ENCODE assay signal across 14 mouse cellular contexts in the genomic region with DNA sequence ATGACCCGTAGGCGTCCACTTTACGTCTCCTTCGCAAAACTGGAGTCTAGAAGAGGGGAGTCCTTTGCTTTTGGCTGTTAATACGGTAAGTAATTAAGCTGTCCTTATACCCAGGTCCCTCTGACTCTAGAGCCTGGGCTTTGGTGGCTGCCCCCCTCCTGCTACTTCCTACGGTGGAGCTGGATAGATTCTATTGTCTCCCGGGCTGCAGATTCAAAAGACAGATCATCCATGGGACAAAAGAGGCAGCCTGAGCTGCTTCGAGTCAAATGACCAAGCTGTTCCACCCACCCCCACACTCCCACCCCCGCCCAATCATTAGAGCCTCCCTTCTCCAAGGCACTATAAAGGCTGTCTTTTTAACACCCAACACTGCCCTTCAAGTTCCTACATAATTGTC.
A peak's percentile ranks its signal among the peaks of the same experiment; 100 is the strongest.
DNase-seq lines count a peak whose midpoint lies in the region; ATAC-seq and TF ChIP-seq lines count a peak whose summit lies in the region.
"Had no signal": no experiment of that assay in that cellular context is flagged by ENCODE, and none has a peak within 500 bp of the region (broad histone marks: within the 10 kb centered on the region; RNA-seq: fewer than 3 reads in every experiment).

No protein-coding gene starts in this region.

- ATAC-seq in hindbrain, postnatal 0 days, result no peak
- ATAC-seq in neural tube, embryonic 14.5 days (ENCODE audit: low read depth), result peak; percentile 35; the same call in 1 of the 2 replicates
- ATAC-seq in kidney, embryonic 14.5 days (ENCODE audit: low FRiP score, low TSS enrichment), result no peak
- ATAC-seq: Patski had no signal

- H3K9me3 ChIP-seq in embryonic facial prominence, embryonic 10.5 days, result no peaks in the 10 kb centered on the region
- no peaks in the 10 kb centered on the region for H3K9me3 ChIP-seq in hindbrain, postnatal 0 days (ENCODE audit: low read length)
- no peaks in the 10 kb centered on the region for H3K9me3 ChIP-seq in neural tube, embryonic 14.5 days (ENCODE audit: control insufficient read depth, low read length)
- H3K9me3 ChIP-seq in kidney, embryonic 14.5 days (ENCODE audit: control insufficient read depth, low read length), result no peaks in the 10 kb centered on the region
- H3K9me3 ChIP-seq: liver, embryonic 15.5 days; megakaryocyte, embryonic 14.5 days had no signal

- H3K4me1 ChIP-seq in embryonic facial prominence, embryonic 10.5 days, result peaks cover 45% of the 10 kb centered on the region
- H3K4me1 ChIP-seq in hindbrain, postnatal 0 days (ENCODE audit: insufficient read depth, low read length), result peaks cover 8% of the 10 kb centered on the region
- H3K4me1 ChIP-seq in neural tube, embryonic 14.5 days (ENCODE audit: control insufficient read depth, insufficient read depth, low read length), result peaks cover 10% of the 10 kb centered on the region; the same call in 1 of the 2 replicates
- H3K4me1 ChIP-seq in kidney, embryonic 14.5 days (ENCODE audit: control insufficient read depth, insufficient read depth, low read length), result peaks cover 11% of the 10 kb centered on the region
- H3K4me1 ChIP-seq: liver, embryonic 15.5 days; megakaryocyte, embryonic 14.5 days had no signal

- 14% methylated on average over 9 of the region's 9 CpGs for WGBS in embryonic facial prominence, embryonic 10.5 days
- WGBS in hindbrain, postnatal 0 days, result 26% methylated on average over 9 of the region's 9 CpGs
- 5% methylated on average over 9 of the region's 9 CpGs for WGBS in neural tube, embryonic 14.5 days
- 12% methylated on average over 9 of the region's 9 CpGs for WGBS in kidney, embryonic 14.5 days

- peaks cover 31% of the 10 kb centered on the region for H3K27me3 ChIP-seq in embryonic facial prominence, embryonic 10.5 days (replicated peaks; ENCODE audit: low read depth, poor library complexity, severe bottlenecking)
- H3K27me3 ChIP-seq in hindbrain, postnatal 0 days (ENCODE audit: insufficient read depth, low read length), result no peaks in the 10 kb centered on the region
- H3K27me3 ChIP-seq in neural tube, embryonic 14.5 days (ENCODE audit: control insufficient read depth, insufficient read depth, low read length), result no peaks in the 10 kb centered on the region
- H3K27me3 ChIP-seq in kidney, embryonic 14.5 days (ENCODE audit: control insufficient read depth, insufficient read depth, low read length), result no peaks in the 10 kb centered on the region; the same call in 1 of the 2 replicates
- H3K27me3 ChIP-seq: Patski had no signal

- no peak overlapping the region for H3K9ac ChIP-seq in hindbrain, postnatal 0 days (replicated peaks; ENCODE audit: low read length)
- no peak overlapping the region for H3K9ac ChIP-seq in neural tube, embryonic 14.5 days (replicated peaks; ENCODE audit: low read depth, low read length)
- H3K9ac ChIP-seq in kidney, embryonic 14.5 days (ENCODE audit: low read depth, low read length), result no peak overlapping the region
- H3K9ac ChIP-seq: liver, embryonic 15.5 days had no signal

- H3K27ac ChIP-seq in embryonic facial prominence, embryonic 10.5 days (replicated peaks), result peak overlapping the region; percentile 55; the same call in 1 of the 2 replicates
- peak overlapping the region; percentile 54; the same call in 1 of the 2 replicates for H3K27ac ChIP-seq in hindbrain, postnatal 0 days
- H3K27ac ChIP-seq in neural tube, embryonic 14.5 days (ENCODE audit: low read depth, low read length), result no peak overlapping the region
- H3K27ac ChIP-seq in kidney, embryonic 14.5 days (ENCODE audit: low read depth, low read length), result no peak overlapping the region
- H3K27ac ChIP-seq: liver, embryonic 15.5 days had no signal

- intact Hi-C loops in heart, postnatal 25 days (cut with DNase I), result no loop called here

- TF ChIP-seq CTCF in hindbrain, postnatal 0 days (IDR thresholded peaks at IDR 0.05; ENCODE audit: low read depth), result no peak

- H3K36me3 ChIP-seq in embryonic facial prominence, embryonic 10.5 days (replicated peaks), result no peaks in the 10 kb centered on the region
- no peaks in the 10 kb centered on the region for H3K36me3 ChIP-seq in hindbrain, postnatal 0 days (ENCODE audit: insufficient read depth, low read length)
- H3K36me3 ChIP-seq in neural tube, embryonic 14.5 days (ENCODE audit: control insufficient read depth, insufficient read depth, low read length), result no peaks in the 10 kb centered on the region
- no peaks in the 10 kb centered on the region for H3K36me3 ChIP-seq in kidney, embryonic 14.5 days (ENCODE audit: control insufficient read depth, insufficient read depth, low read length)
- H3K36me3 ChIP-seq: liver, embryonic 15.5 days had no signal

- DNase-seq in heart, adult 11 months, result peak; percentile 67
- DNase-seq in heart, postnatal 25 days (ENCODE audit: low spot score), result no peak
- DNase-seq in embryonic facial prominence, embryonic 10.5 days (ENCODE audit: low spot score), result peak; percentile 33
- DNase-seq in hindbrain, postnatal 0 days (ENCODE audit: low spot score), result peak; percentile 28
- DNase-seq in cerebellum, postnatal 4 days (ENCODE audit: low spot score in 2 of 2), result no peak
- no peak for DNase-seq in spleen, adult 18-20 months
- DNase-seq: cerebellum, postnatal 14 days; kidney, adult 2 months; thymus, postnatal 4 days had no signal

- no peak overlapping the region for H3K4me3 ChIP-seq in embryonic facial prominence, embryonic 10.5 days
- H3K4me3 ChIP-seq in hindbrain, postnatal 0 days (ENCODE audit: low read length), result no peak overlapping the region
- no peak overlapping the region for H3K4me3 ChIP-seq in neural tube, embryonic 14.5 days (ENCODE audit: low read depth, low read length)
- H3K4me3 ChIP-seq in kidney, embryonic 14.5 days (ENCODE audit: low read length), result no peak overlapping the region
- H3K4me3 ChIP-seq: liver, embryonic 15.5 days; megakaryocyte, embryonic 14.5 days had no signal

- H3K4me2 ChIP-seq in hindbrain, postnatal 0 days (ENCODE audit: low read depth, low read length), result no peak overlapping the region
- no peak overlapping the region for H3K4me2 ChIP-seq in neural tube, embryonic 14.5 days (ENCODE audit: low read depth, low read length)
- no peak overlapping the region for H3K4me2 ChIP-seq in kidney, embryonic 14.5 days (replicated peaks; ENCODE audit: low read depth, low read length)
- H3K4me2 ChIP-seq: liver, embryonic 15.5 days had no signal

Comparison
In these comparisons a context has a peak if more than half of its experiments do, and no peak if none do; other contexts are left out.
1. DNase-seq: peak in heart, adult 11 months (single experiment), embryonic facial prominence, embryonic 10.5 days (single experiment) and hindbrain, postnatal 0 days (single experiment); none in heart, postnatal 25 days (single experiment), cerebellum, postnatal 4 days (0 of 2) and spleen, adult 18-20 months (0 of 2).
2. H3K27ac ChIP-seq: peak in embryonic facial prominence, embryonic 10.5 days (single experiment) and hindbrain, postnatal 0 days (single experiment); none in neural tube, embryonic 14.5 days (single experiment) and kidney, embryonic 14.5 days (single experiment).